Mouse (Mus musculus): ENCODE measurements around the gene Tbc1d24. TPM values are rescaled to one million over a fixed set of nuclear protein-coding genes. Genes with fewer than 3 reads are reported as not detected.

Tbc1d24 gene
- polyA plus RNA-seq, 1 experiment: 62.7 TPM

DNA sequence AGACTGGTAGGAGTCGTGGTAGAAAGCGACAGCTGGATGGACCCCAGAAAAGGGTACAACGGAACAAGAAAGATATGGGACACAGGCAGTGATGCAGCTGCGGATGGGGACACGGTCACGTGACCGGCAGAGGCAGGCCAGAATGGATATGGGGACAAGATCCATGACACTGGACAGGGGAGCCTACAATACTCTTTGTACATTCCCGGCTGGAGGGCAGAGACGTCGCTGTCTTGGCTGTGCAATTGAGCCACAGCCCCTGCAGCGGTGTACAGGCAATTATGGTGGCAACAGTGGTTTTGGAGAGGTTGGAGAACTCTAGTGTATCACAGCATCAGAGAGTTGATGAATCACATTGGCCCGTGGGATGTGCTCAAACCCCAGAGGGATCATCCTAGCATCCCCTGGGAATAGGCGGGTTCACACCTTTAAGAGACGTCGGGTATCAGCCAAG lies 573 bp upstream of the Tbc1d24 start:
- H3K4me3 ChIP-seq (ENCODE audit: insufficient read depth, low read length): peak overlapping the region; percentile 68
- peak overlapping the region; percentile 25 for H3K27ac ChIP-seq (ENCODE audit: insufficient read depth, low read length)
- H3K4me1 ChIP-seq (ENCODE audit: control insufficient read depth, insufficient read depth, low read length): peaks cover 10% of the 10 kb centered on the region
- TF ChIP-seq POLR2A (IDR thresholded peaks at IDR 0.05; ENCODE audit: extremely low read depth, insufficient read depth, low read length): no peak
- no peak for TF ChIP-seq CTCF (IDR thresholded peaks at IDR 0.05; ENCODE audit: extremely low read depth, insufficient read depth, low read length)

DNA sequence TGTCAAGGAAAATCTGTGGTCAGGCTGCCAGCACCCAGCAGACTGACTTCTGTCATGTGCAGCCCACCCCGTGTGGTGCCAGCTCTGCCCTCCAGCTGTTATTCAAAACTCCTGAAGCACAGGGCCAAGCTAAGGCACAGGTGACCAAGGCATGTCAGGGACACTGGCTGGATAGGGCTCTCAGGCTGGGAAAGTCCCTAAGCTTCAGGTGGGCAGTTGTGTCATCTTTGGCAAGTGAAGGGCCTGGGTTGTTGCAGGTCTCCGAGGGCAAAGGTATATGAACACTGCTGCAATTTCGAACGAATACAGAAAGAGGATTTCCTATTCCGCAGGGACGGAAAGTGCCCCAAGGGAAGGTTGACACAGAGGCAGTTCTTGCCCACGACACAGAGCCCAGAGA lies 516 bp downstream of the Tbc1d24 start:
- Histone ChIP-seq H3K4me3 (ENCODE audit: insufficient read depth, low read length) (peak overlapping the region; percentile 68), H3K4me1 (ENCODE audit: control insufficient read depth, insufficient read depth, low read length) (peaks cover 19% of the 10 kb centered on the region), H3K27ac (ENCODE audit: insufficient read depth, low read length) (no peak overlapping the region)
- no peak for TF ChIP-seq CTCF (IDR thresholded peaks at IDR 0.05; ENCODE audit: extremely low read depth, insufficient read depth, low read length)
- TF ChIP-seq POLR2A (IDR thresholded peaks at IDR 0.05; ENCODE audit: extremely low read depth, insufficient read depth, low read length): no peak

DNA sequence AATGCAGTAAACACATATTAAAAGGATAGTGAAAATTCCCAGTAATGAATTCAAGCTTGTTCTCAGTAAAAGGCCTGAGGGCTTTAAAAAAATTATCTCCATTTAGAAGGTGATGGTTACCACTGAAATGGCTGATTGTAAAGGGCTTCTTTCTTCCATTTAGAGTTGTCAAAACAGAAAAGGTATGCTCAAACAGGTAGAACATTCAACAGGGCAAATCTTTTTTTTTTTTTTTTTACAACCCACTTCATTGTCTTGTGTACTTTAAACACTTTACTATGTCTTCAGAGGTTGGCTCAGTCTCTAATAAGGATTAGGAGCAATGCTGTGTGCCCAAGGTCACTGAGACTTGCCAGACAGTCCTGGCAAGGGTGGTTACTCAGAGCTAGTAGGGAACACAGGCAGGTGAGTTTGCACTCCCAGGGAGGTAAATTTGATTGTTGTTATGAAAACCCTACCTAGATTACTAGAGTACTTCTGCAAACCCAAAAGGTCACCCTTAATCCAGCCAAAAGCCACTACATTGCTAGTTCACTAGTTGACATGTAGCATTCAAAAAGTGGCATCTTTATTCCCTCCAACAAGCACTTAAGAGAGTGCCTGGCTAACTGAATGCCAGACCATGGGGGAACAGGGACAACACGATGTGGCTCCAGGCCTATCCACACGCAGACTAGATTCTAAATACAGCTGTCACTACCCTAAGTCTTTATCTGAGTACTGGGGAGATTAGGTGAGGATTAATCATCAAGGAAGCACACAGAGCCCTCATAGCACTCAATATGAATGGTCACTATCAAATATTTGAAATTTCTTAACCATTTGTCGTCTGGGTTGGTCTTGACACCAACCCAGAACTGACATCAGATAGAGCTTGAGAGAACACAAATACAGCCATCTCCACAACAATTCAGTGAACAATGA lies 1.5 kb downstream of the Tbc1d24 start:
- TF ChIP-seq POLR2A (IDR thresholded peaks at IDR 0.05; ENCODE audit: extremely low read depth, insufficient read depth, low read length) (no peak), CTCF (IDR thresholded peaks at IDR 0.05; ENCODE audit: extremely low read depth, insufficient read depth, low read length) (no peak)
- Histone ChIP-seq H3K4me1 (ENCODE audit: control insufficient read depth, insufficient read depth, low read length) (peaks cover 20% of the 10 kb centered on the region), H3K4me3 (ENCODE audit: insufficient read depth, low read length) (peak overlapping the region; percentile 68; the same call in 1 of the 2 replicates), H3K27ac (ENCODE audit: insufficient read depth, low read length) (no peak overlapping the region)

DNA sequence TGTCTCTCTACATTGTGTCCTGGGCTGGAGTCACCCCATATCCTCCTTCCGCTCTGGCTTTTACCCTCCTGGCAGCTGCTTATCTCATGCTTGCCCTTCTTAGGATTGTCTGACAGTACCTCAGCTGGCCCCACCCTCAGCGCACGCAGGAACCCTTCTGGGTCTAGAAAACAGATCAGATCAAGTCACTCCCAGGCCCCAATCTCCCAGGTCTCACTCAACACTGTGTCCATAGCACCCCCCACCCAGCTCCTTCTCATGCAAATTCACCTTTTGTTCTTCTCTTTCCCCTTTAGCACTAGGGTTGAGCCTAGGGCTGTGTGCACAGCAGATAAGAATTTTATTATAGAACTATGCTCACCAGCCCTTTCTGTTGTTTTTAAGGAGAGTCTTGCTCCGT lies 2.3 kb downstream of the Tbc1d24 start:
- TF ChIP-seq CTCF (IDR thresholded peaks at IDR 0.05; ENCODE audit: extremely low read depth, insufficient read depth, low read length): no peak
- TF ChIP-seq POLR2A (IDR thresholded peaks at IDR 0.05; ENCODE audit: extremely low read depth, insufficient read depth, low read length): no peak
- H3K27ac ChIP-seq (ENCODE audit: insufficient read depth, low read length): no peak overlapping the region
- peaks cover 21% of the 10 kb centered on the region for H3K4me1 ChIP-seq (ENCODE audit: control insufficient read depth, insufficient read depth, low read length)
- H3K4me3 ChIP-seq (ENCODE audit: insufficient read depth, low read length): no peak overlapping the region

DNA sequence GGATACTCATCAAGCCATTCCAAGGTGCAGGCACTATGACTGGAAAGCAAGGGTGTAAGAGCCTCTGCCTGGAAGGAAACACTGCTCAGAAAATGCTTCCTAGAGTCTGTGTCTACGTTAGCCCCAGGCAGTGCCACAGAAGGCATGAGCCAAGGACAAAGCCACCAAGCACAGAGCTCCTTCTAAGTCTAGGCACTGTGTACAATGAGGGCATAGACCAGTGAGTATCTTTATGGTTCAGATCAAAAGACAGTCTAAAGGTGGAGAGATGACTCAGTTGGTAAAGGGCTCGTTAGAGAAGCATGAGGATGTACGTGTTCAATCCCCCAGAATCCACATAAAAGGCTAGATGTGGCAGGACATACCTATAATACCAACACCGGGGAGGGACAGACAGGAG lies 4.3 kb downstream of the Tbc1d24 start:
- TF ChIP-seq POLR2A (IDR thresholded peaks at IDR 0.05; ENCODE audit: extremely low read depth, insufficient read depth, low read length) (no peak), CTCF (IDR thresholded peaks at IDR 0.05; ENCODE audit: extremely low read depth, insufficient read depth, low read length) (no peak)
- Histone ChIP-seq H3K4me3 (ENCODE audit: insufficient read depth, low read length) (no peak overlapping the region), H3K27ac (ENCODE audit: insufficient read depth, low read length) (no peak overlapping the region), H3K4me1 (ENCODE audit: control insufficient read depth, insufficient read depth, low read length) (peaks cover 26% of the 10 kb centered on the region)

DNA sequence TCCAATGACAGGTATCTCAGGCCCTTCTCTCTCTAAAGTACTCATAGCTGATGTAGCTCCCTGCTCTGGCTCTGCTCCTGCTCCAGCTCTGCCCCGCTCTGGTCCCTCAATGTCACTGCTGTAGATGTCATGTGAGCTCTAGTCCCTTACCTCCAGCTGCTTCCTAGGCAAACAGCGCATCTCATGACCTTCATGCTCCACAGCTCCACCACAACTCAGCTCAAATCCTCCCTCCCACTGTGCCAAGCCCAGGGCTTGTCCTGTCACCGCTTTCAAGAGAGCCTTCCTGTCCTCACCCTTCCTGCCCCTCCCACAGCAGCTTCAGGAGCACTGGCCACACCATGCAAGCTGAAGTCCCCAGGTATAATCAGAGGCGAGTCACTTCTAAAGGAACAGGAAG lies 5.6 kb downstream of the Tbc1d24 start:
- Histone ChIP-seq H3K4me1 (ENCODE audit: control insufficient read depth, insufficient read depth, low read length) (peaks cover 23% of the 10 kb centered on the region), H3K27ac (ENCODE audit: insufficient read depth, low read length) (0 out of 2 replicates have a peak overlapping the region, but pooled peaks have one; percentile 51), H3K4me3 (ENCODE audit: insufficient read depth, low read length) (no peak overlapping the region)
- no peak for TF ChIP-seq CTCF (IDR thresholded peaks at IDR 0.05; ENCODE audit: extremely low read depth, insufficient read depth, low read length)
- no peak for TF ChIP-seq POLR2A (IDR thresholded peaks at IDR 0.05; ENCODE audit: extremely low read depth, insufficient read depth, low read length)

DNA sequence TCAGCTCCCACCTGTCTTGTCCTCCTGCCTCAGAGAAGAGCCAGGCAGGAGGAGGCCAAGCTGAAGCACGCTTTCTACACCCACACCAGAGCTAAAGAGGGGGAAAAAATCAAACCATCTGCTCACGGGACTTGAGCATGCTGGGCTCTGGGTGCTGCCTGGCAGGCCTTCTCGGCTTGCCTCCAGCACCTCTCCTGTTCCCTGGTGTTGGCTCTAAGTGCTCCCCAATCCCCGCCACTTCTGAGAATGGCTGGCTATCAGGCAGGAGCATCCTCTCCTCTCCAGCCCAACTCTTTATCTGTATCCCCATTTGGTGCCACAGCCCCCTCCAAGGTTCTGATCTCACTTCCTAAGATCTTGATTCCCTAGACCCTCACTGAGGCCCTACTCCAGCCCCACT lies 6.1 kb downstream of the Tbc1d24 start:
- no peak for TF ChIP-seq CTCF (IDR thresholded peaks at IDR 0.05; ENCODE audit: extremely low read depth, insufficient read depth, low read length)
- TF ChIP-seq POLR2A (IDR thresholded peaks at IDR 0.05; ENCODE audit: extremely low read depth, insufficient read depth, low read length): peak; percentile 34; the same call in 1 of the 2 replicates
- no peak overlapping the region for H3K27ac ChIP-seq (ENCODE audit: insufficient read depth, low read length)
- peaks cover 23% of the 10 kb centered on the region for H3K4me1 ChIP-seq (ENCODE audit: control insufficient read depth, insufficient read depth, low read length)
- H3K4me3 ChIP-seq (ENCODE audit: insufficient read depth, low read length): no peak overlapping the region

DNA sequence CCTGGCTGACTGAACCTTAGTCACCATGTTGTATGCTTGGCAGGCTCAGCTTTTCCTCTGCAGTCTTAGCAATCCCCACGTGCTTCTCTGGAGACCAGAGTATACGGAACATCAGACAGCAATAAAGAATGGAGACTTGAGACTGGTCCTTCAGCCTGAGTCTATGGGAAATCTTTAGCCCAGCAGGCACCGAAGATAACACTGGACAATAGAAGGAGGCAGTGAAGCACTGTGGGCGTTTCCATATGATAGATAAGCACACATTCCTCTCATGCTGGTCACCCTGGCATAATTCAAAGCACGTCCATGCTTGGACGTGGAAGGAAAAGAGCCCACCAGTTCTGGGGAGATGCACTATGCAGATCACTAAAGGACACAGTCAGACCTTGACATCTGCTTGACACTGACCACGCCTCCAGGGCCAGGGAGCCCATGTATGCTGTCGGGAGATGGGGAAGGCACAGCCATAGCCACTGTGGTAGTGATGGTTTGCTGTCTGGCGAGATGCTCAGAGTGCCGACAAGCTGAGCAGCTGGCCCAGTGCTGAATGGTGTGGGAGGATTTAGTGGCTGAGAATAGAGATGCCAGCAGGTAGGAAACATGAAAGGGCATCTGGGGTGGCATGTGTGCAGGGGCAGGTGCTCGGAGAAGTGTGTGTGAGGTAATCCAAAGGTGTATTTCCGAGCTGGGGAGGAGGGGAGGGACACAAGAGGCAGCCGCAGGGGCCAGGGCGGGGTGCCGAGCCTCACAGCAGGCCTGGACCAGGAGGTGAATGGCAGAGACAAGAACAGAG lies 8.1 kb downstream of the Tbc1d24 start:
- Histone ChIP-seq H3K4me1 (ENCODE audit: control insufficient read depth, insufficient read depth, low read length) (peaks cover 28% of the 10 kb centered on the region), H3K4me3 (ENCODE audit: insufficient read depth, low read length) (no peak overlapping the region), H3K27ac (ENCODE audit: insufficient read depth, low read length) (no peak overlapping the region)
- no peak for TF ChIP-seq CTCF (IDR thresholded peaks at IDR 0.05; ENCODE audit: extremely low read depth, insufficient read depth, low read length)
- no peak for TF ChIP-seq POLR2A (IDR thresholded peaks at IDR 0.05; ENCODE audit: extremely low read depth, insufficient read depth, low read length)

DNA sequence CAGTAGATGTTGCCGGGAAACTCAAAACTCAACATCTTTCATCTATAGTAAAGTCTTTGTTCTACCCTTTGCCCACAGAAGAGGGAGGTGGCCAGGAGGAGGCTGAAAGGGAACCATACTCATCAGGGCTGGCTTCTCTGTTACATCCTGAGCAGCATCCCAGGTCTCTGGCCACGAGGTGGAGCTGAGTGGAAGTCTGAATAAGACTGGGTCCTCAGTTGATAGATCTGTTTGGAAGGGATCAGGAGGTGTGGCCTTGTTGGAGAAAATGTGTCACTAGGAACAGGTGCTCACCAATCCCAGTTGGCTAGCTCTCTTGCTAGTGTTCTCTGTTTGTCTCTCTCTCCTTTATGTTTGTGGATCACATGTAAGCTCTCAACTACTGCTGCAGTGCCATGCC lies 10.0 kb downstream of the Tbc1d24 start:
- Histone ChIP-seq H3K4me3 (ENCODE audit: insufficient read depth, low read length) (no peak overlapping the region), H3K27ac (ENCODE audit: insufficient read depth, low read length) (no peak overlapping the region), H3K4me1 (ENCODE audit: control insufficient read depth, insufficient read depth, low read length) (peaks cover 27% of the 10 kb centered on the region)
- TF ChIP-seq POLR2A (IDR thresholded peaks at IDR 0.05; ENCODE audit: extremely low read depth, insufficient read depth, low read length) (no peak), CTCF (IDR thresholded peaks at IDR 0.05; ENCODE audit: extremely low read depth, insufficient read depth, low read length) (no peak)

Measured in cortical plate, adult 2 months (tissue).